Mouse (Mus musculus): Measurements from ENCODE around the gene Asic2. TPM values are rescaled to one million over a fixed set of nuclear protein-coding genes. Genes with fewer than 3 reads are reported as not detected.

Gene Asic2
- polyA plus RNA-seq, 1 experiment from 2014 or later: 0.77 TPM

DNA sequence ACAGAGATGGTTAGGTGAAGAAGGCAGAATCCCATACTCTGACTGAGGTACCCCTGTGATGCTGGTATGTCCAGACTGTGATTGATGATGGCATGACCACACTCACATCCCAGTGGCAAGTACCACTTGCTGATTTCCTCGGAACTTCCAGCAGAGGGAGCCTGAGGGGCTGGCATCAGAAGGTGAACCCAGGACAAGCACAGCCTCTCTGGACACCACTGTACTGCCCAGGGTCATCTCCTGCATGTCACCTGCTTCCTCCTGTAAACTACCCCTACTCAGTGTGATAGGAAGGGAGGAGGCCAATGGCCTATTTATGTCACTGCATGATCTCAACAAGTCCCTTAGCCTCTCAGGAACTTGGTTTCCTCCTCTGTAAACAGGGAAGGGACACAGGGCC lies 27.3 kb downstream of the Asic2 start:
- Histone ChIP-seq H3K4me3 (no peak overlapping the region), H3K4me1 (peaks cover 7% of the 10 kb centered on the region; the same call in 1 of the 2 replicates), H3K9me3 (no peaks in the 10 kb centered on the region), H3K36me3 (no peaks in the 10 kb centered on the region), H3K27ac (no peak overlapping the region), H3K27me3 (ENCODE audit: insufficient read depth, poor library complexity, severe bottlenecking) (peaks cover 8% of the 10 kb centered on the region; the same call in 1 of the 2 replicates)
- WGBS: 13% methylated on average over 1 of the region's 1 CpGs
- DNase-seq (ENCODE audit: low spot score): no peak

DNA sequence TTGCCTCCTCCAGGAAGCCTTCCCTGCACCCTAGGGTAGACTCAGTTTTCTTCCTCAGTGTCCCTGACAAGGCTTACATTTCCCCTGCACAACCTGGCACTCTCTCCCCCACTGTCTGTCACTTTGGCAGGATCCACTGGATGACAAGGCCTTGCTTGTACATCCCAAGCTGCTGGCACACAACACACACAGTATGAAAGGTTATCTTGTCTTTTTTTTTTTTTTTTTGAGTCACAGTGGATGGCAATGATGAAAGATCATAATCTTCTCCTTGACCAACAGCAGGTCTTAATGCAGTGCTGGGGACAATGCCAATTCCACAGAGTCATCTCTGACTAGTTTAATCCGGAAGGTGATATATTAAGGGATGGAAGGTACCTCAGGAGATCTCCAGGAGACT lies 30.7 kb downstream of the Asic2 start:
- WGBS: 62% methylated on average over 1 of the region's 1 CpGs
- no peaks in the 10 kb centered on the region for H3K27me3 ChIP-seq (ENCODE audit: insufficient read depth, poor library complexity, severe bottlenecking)
- no peaks in the 10 kb centered on the region for H3K9me3 ChIP-seq
- H3K27ac ChIP-seq: no peak overlapping the region
- peaks cover 7% of the 10 kb centered on the region; the same call in 1 of the 2 replicates for H3K4me1 ChIP-seq
- DNase-seq (ENCODE audit: low spot score): no peak
- H3K36me3 ChIP-seq: no peaks in the 10 kb centered on the region
- H3K4me3 ChIP-seq: no peak overlapping the region

- Histone ChIP-seq H3K4me1 (no peaks in the 10 kb centered on the region), H3K36me3 (no peaks in the 10 kb centered on the region), H3K4me3 (no peak overlapping the region), H3K27me3 (ENCODE audit: insufficient read depth, poor library complexity, severe bottlenecking) (no peaks in the 10 kb centered on the region), H3K9me3 (no peaks in the 10 kb centered on the region), H3K27ac (no peak overlapping the region)
- DNase-seq (ENCODE audit: low spot score): no peak
Observed at GRCm38 (mm10) chr11:81926393-81926792, 41.9 kb downstream of the Asic2 start.

DNA sequence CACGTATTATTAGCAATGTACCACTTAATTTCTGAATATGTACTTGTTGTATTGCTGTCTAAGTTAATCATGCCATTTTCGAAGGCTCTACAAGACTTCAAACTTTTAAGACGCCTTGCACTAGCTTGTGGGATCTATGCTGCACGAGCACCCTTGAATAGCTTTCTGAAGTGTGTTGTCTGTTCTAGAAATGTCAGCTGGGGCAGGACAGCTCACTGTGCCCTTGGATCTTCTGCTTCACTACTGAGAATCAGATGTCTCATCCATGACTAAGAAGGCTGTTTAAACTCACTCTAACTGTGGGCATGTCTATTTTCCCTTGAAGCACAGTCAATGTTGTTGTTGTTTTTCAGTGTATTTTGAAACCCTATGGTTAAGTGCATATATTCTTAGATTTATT lies 44.6 kb downstream of the Asic2 start:
- WGBS: 86% methylated on average over 4 of the region's 4 CpGs
- no peaks in the 10 kb centered on the region for H3K36me3 ChIP-seq
- no peaks in the 10 kb centered on the region for H3K27me3 ChIP-seq (ENCODE audit: insufficient read depth, poor library complexity, severe bottlenecking)
- H3K4me1 ChIP-seq: no peaks in the 10 kb centered on the region
- no peak overlapping the region for H3K4me3 ChIP-seq
- H3K9me3 ChIP-seq: no peaks in the 10 kb centered on the region
- H3K27ac ChIP-seq: no peak overlapping the region
- DNase-seq (ENCODE audit: low spot score): no peak

DNA sequence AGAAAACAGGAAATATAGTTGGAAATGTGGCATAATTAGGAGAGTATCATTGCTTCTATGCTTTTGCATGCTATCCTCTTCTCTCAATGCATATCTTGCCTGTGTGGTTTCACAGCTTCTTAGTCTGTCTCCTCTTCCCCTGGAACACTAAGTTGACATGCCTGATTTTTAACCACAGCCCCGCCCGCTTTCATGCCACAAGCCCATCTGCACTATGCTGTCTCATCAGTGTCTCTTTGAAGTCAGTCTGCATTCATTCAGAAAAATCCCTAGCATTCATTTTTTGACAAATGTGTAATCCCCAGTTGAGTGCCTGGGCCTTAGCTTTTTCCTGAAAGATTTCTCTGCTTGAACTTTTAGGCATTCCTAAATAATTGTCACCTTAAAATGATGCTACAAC lies 45.2 kb downstream of the Asic2 start:
- no peak for DNase-seq (ENCODE audit: low spot score)
- Histone ChIP-seq H3K9me3 (no peaks in the 10 kb centered on the region), H3K27me3 (ENCODE audit: insufficient read depth, poor library complexity, severe bottlenecking) (no peaks in the 10 kb centered on the region), H3K27ac (no peak overlapping the region), H3K4me3 (no peak overlapping the region), H3K4me1 (no peaks in the 10 kb centered on the region), H3K36me3 (no peaks in the 10 kb centered on the region)
- 93% methylated on average over 2 of the region's 2 CpGs for WGBS

DNA sequence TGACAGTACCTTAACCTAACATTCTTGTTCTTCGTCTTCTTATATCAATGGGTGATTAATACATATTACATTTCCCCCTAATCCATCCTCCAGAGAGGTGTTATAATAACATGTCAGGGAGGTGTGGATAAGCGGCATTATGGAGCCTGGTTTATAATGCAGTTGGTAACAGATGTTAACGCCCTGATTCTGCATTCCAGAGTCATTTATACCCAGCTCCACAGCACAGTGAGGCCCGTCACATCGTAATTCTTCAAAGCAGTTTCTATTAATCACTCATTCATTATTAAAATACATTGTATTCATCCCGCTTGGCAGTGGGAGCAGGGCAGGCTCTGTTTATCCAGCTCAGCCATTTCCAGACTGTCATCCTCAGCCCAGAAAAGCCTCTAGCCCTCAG lies 52.8 kb downstream of the Asic2 start:
- H3K27ac ChIP-seq: no peak overlapping the region
- DNase-seq (ENCODE audit: low spot score): no peak
- WGBS: 76% methylated on average over 6 of the region's 6 CpGs
- H3K9me3 ChIP-seq: no peaks in the 10 kb centered on the region
- no peak overlapping the region for H3K4me3 ChIP-seq
- no peaks in the 10 kb centered on the region for H3K27me3 ChIP-seq (ENCODE audit: insufficient read depth, poor library complexity, severe bottlenecking)
- no peaks in the 10 kb centered on the region for H3K36me3 ChIP-seq
- H3K4me1 ChIP-seq: no peaks in the 10 kb centered on the region

GRCm38 (mm10) chr11:81913071-81913470 lies 55.2 kb downstream of the Asic2 start:
- no peak overlapping the region for H3K27ac ChIP-seq
- no peak overlapping the region for H3K4me3 ChIP-seq
- no peaks in the 10 kb centered on the region for H3K9me3 ChIP-seq
- H3K27me3 ChIP-seq (ENCODE audit: insufficient read depth, poor library complexity, severe bottlenecking): no peaks in the 10 kb centered on the region
- H3K4me1 ChIP-seq: no peaks in the 10 kb centered on the region
- no peak for DNase-seq (ENCODE audit: low spot score)
- no peaks in the 10 kb centered on the region for H3K36me3 ChIP-seq
- WGBS: 82% methylated on average over 4 of the region's 4 CpGs

- no peaks in the 10 kb centered on the region for H3K27me3 ChIP-seq (ENCODE audit: insufficient read depth, poor library complexity, severe bottlenecking)
- no peak for DNase-seq (ENCODE audit: low spot score)
- H3K9me3 ChIP-seq: no peaks in the 10 kb centered on the region
- H3K36me3 ChIP-seq: no peaks in the 10 kb centered on the region
- 64% methylated on average over 5 of the region's 5 CpGs for WGBS
- H3K27ac ChIP-seq: no peak overlapping the region
- no peaks in the 10 kb centered on the region for H3K4me1 ChIP-seq
- no peak overlapping the region for H3K4me3 ChIP-seq
Observed at GRCm38 (mm10) chr11:81909397-81909894, 58.8 kb downstream of the Asic2 start.

- no peaks in the 10 kb centered on the region for H3K4me1 ChIP-seq
- H3K27me3 ChIP-seq (ENCODE audit: insufficient read depth, poor library complexity, severe bottlenecking): no peaks in the 10 kb centered on the region
- no peaks in the 10 kb centered on the region for H3K9me3 ChIP-seq
- no peaks in the 10 kb centered on the region for H3K36me3 ChIP-seq
- H3K4me3 ChIP-seq: no peak overlapping the region
- 68% methylated on average over 1 of the region's 1 CpGs for WGBS
- no peak for DNase-seq (ENCODE audit: low spot score)
- H3K27ac ChIP-seq: no peak overlapping the region
Observed at GRCm38 (mm10) chr11:81908760-81909159, 59.5 kb downstream of the Asic2 start.

- no peak overlapping the region for H3K27ac ChIP-seq
- no peak overlapping the region for H3K4me3 ChIP-seq
- no peaks in the 10 kb centered on the region for H3K36me3 ChIP-seq
- no peaks in the 10 kb centered on the region for H3K9me3 ChIP-seq
- H3K27me3 ChIP-seq (ENCODE audit: insufficient read depth, poor library complexity, severe bottlenecking): no peaks in the 10 kb centered on the region
- H3K4me1 ChIP-seq: no peaks in the 10 kb centered on the region
- no peak for DNase-seq (ENCODE audit: low spot score)
Observed at GRCm38 (mm10) chr11:81902318-81902717, 65.9 kb downstream of the Asic2 start.

DNA sequence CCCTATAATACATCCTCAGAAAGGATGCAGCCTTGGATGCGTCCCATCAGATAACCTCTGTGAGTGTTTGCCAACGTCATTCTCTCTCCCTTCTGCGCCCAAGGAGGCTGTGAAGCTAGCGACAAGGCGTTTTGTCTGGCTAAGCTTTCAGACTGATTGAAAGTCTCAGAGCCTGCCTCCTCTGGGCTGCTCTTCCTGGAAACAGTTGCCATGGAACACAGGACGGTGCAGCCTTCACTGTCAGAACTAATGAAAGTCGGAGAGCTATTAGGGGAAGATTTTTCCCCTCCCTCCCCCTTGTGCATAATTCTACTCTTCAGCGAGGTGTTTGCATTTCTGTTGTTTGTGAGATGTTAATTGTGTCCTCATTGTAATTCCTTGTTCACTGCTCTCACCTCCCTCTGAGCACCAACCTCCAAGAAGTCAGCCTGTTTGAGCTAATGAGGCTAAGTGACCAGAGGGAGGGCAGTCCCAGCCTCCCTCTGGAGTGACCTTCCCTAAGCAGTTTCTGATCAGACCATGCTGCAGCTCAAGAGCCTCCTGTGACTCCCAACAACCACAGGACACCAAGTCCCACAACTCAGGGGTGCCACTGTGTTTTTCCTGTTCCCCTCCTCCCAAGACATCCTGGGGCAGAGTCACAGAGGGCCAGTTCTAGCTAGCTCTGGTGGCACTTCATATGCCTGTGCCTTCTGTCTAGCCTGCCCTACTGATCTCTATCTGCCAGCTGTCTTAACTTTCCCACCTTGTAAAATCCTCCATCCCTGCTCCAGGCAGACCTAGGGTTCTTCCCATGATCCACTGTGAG lies 70.5 kb downstream of the Asic2 start:
- Histone ChIP-seq H3K27me3 (ENCODE audit: insufficient read depth, poor library complexity, severe bottlenecking) (no peaks in the 10 kb centered on the region), H3K4me3 (no peak overlapping the region), H3K36me3 (no peaks in the 10 kb centered on the region), H3K27ac (no peak overlapping the region), H3K9me3 (no peaks in the 10 kb centered on the region), H3K4me1 (no peaks in the 10 kb centered on the region)
- no peak for DNase-seq (ENCODE audit: low spot score)
- WGBS: 16% methylated on average over 8 of the region's 8 CpGs

- 77% methylated on average over 6 of the region's 6 CpGs for WGBS
Observed at GRCm38 (mm10) chr11:81896511-81896910, 71.7 kb downstream of the Asic2 start.

DNA sequence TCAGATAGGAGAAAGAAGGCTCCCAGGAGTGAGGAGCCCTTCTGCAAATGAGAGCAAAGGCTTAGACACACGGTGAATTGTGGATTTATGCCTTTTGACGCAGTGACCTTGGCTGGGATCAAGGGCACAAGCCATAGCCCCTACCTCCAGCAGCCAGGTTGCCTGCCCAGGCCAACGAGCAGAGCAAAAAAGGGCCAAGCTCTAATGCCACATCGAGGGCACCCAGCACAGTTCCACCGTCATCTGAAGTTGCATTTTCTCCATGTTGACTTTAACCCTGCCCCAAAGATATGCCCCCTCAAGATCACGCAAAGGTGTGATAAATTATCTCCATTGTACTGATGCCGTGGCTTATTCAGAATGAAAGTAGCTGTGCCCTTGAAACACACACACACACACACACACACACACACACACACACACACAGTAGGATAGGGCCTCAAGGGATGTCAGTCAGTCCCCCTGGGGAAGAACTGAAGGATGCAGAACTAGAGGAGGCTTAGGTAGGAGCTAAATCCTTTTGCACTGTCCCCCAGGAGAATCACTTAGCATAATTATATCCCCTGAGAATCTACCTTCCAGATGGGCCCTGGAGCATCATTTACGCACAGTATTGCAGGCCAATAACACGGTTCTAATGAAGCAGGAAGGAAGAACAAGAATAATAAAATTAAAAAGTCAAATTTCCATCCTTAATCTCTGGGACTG lies 96.6 kb downstream of the Asic2 start:
- Histone ChIP-seq H3K4me1 (peaks cover 9% of the 10 kb centered on the region), H3K4me3 (no peak overlapping the region; the same call in 1 of the 2 replicates), H3K9me3 (no peaks in the 10 kb centered on the region), H3K27me3 (ENCODE audit: insufficient read depth, poor library complexity, severe bottlenecking) (no peaks in the 10 kb centered on the region), H3K27ac (no peak overlapping the region), H3K36me3 (no peaks in the 10 kb centered on the region)
- no peak for DNase-seq (ENCODE audit: low spot score)
- 30% methylated on average over 9 of the region's 9 CpGs for WGBS

More at GRCm38 (mm10) chr11:81896511-81896910, 71.7 kb downstream of the Asic2 start:
- Histone ChIP-seq H3K27ac (no peak overlapping the region), H3K4me1 (no peaks in the 10 kb centered on the region), H3K36me3 (no peaks in the 10 kb centered on the region), H3K27me3 (ENCODE audit: insufficient read depth, poor library complexity, severe bottlenecking) (no peaks in the 10 kb centered on the region), H3K9me3 (no peaks in the 10 kb centered on the region), H3K4me3 (no peak overlapping the region)
- peak; percentile 55 for DNase-seq (ENCODE audit: low spot score)
